Mouse (Mus musculus): ENCODE measurements around the gene Gramd1c. TPM values are rescaled to one million over a fixed set of nuclear protein-coding genes. Genes with fewer than 3 reads are reported as not detected.

Gene Gramd1c
- polyA plus RNA-seq, 1 experiment from 2014 or later, result 4.7 TPM

GRCm38 (mm10) chr16:44011010-44011409 lies 52.1 kb downstream of the Gramd1c start:
- Histone ChIP-seq H3K9ac (ENCODE audit: low read length) (no peak overlapping the region), H3K4me2 (ENCODE audit: low read depth, low read length) (no peak overlapping the region), H3K27me3 (ENCODE audit: control insufficient read depth, insufficient read depth, low read length) (no peaks in the 10 kb centered on the region), H3K4me3 (ENCODE audit: low read length) (no peak overlapping the region), H3K27ac (ENCODE audit: low read length) (no peak overlapping the region), H3K9me3 (replicated peaks; ENCODE audit: control insufficient read depth, low read length) (no peaks in the 10 kb centered on the region), H3K4me1 (ENCODE audit: control insufficient read depth, insufficient read depth, low read length) (no peaks in the 10 kb centered on the region), H3K36me3 (ENCODE audit: control insufficient read depth, insufficient read depth) (no peaks in the 10 kb centered on the region)
- ATAC-seq (replicated peaks; ENCODE audit: extremely low read depth, insufficient read depth, low FRiP score), result no peak
- WGBS, result 63% methylated on average over 5 of the region's 5 CpGs

GRCm38 (mm10) chr16:44002086-44002485 lies 61.1 kb downstream of the Gramd1c start:
- Histone ChIP-seq H3K9ac (ENCODE audit: low read length) (no peak overlapping the region), H3K4me2 (ENCODE audit: low read depth, low read length) (no peak overlapping the region), H3K27me3 (ENCODE audit: control insufficient read depth, insufficient read depth, low read length) (no peaks in the 10 kb centered on the region), H3K4me1 (ENCODE audit: control insufficient read depth, insufficient read depth, low read length) (no peaks in the 10 kb centered on the region), H3K36me3 (ENCODE audit: control insufficient read depth, insufficient read depth) (peaks cover 4% of the 10 kb centered on the region), H3K4me3 (ENCODE audit: low read length) (no peak overlapping the region), H3K27ac (ENCODE audit: low read length) (no peak overlapping the region), H3K9me3 (replicated peaks; ENCODE audit: control insufficient read depth, low read length) (no peaks in the 10 kb centered on the region)
- ATAC-seq (replicated peaks; ENCODE audit: extremely low read depth, insufficient read depth, low FRiP score), result no peak; the same call in 1 of the 2 replicates
- 53% methylated on average over 5 of the region's 5 CpGs for WGBS

- ATAC-seq (replicated peaks; ENCODE audit: extremely low read depth, insufficient read depth, low FRiP score), result no peak
- no peak overlapping the region for H3K9ac ChIP-seq (ENCODE audit: low read length)
- no peaks in the 10 kb centered on the region for H3K9me3 ChIP-seq (replicated peaks; ENCODE audit: control insufficient read depth, low read length)
- no peaks in the 10 kb centered on the region for H3K4me1 ChIP-seq (ENCODE audit: control insufficient read depth, insufficient read depth, low read length)
- no peaks in the 10 kb centered on the region for H3K36me3 ChIP-seq (ENCODE audit: control insufficient read depth, insufficient read depth)
- H3K27me3 ChIP-seq (ENCODE audit: control insufficient read depth, insufficient read depth, low read length), result no peaks in the 10 kb centered on the region
- H3K4me3 ChIP-seq (ENCODE audit: low read length), result no peak overlapping the region
- 77% methylated on average over 5 of the region's 5 CpGs for WGBS
- H3K27ac ChIP-seq (ENCODE audit: low read length), result no peak overlapping the region
- no peak overlapping the region for H3K4me2 ChIP-seq (ENCODE audit: low read depth, low read length)
These were observed 63.6 kb downstream of the Gramd1c start for GRCm38 (mm10) chr16:43999541-43999940.

GRCm38 (mm10) chr16:43999111-43999510 lies 64.0 kb downstream of the Gramd1c start:
- no peak for ATAC-seq (replicated peaks; ENCODE audit: extremely low read depth, insufficient read depth, low FRiP score)
- no peak overlapping the region for H3K9ac ChIP-seq (ENCODE audit: low read length)
- H3K36me3 ChIP-seq (ENCODE audit: control insufficient read depth, insufficient read depth), result no peaks in the 10 kb centered on the region
- no peak overlapping the region for H3K4me2 ChIP-seq (ENCODE audit: low read depth, low read length)
- no peaks in the 10 kb centered on the region for H3K9me3 ChIP-seq (replicated peaks; ENCODE audit: control insufficient read depth, low read length)
- no peak overlapping the region for H3K4me3 ChIP-seq (ENCODE audit: low read length)
- no peak overlapping the region for H3K27ac ChIP-seq (ENCODE audit: low read length)
- H3K4me1 ChIP-seq (ENCODE audit: control insufficient read depth, insufficient read depth, low read length), result no peaks in the 10 kb centered on the region
- no peaks in the 10 kb centered on the region for H3K27me3 ChIP-seq (ENCODE audit: control insufficient read depth, insufficient read depth, low read length)
- WGBS, result 87% methylated on average over 8 of the region's 8 CpGs

- Histone ChIP-seq H3K36me3 (ENCODE audit: control insufficient read depth, insufficient read depth) (no peaks in the 10 kb centered on the region), H3K27ac (ENCODE audit: low read length) (no peak overlapping the region), H3K9me3 (replicated peaks; ENCODE audit: control insufficient read depth, low read length) (no peaks in the 10 kb centered on the region), H3K4me1 (ENCODE audit: control insufficient read depth, insufficient read depth, low read length) (no peaks in the 10 kb centered on the region), H3K4me2 (ENCODE audit: low read depth, low read length) (no peak overlapping the region), H3K27me3 (ENCODE audit: control insufficient read depth, insufficient read depth, low read length) (no peaks in the 10 kb centered on the region), H3K4me3 (ENCODE audit: low read length) (no peak overlapping the region), H3K9ac (ENCODE audit: low read length) (no peak overlapping the region)
- 79% methylated on average over 3 of the region's 3 CpGs for WGBS
- no peak for ATAC-seq (replicated peaks; ENCODE audit: extremely low read depth, insufficient read depth, low FRiP score)
These were observed 68.5 kb downstream of the Gramd1c start for GRCm38 (mm10) chr16:43994623-43995022.

- Histone ChIP-seq H3K4me2 (ENCODE audit: low read depth, low read length) (no peak overlapping the region), H3K4me3 (ENCODE audit: low read length) (no peak overlapping the region), H3K4me1 (ENCODE audit: control insufficient read depth, insufficient read depth, low read length) (no peaks in the 10 kb centered on the region), H3K9ac (ENCODE audit: low read length) (no peak overlapping the region), H3K27ac (ENCODE audit: low read length) (no peak overlapping the region), H3K27me3 (ENCODE audit: control insufficient read depth, insufficient read depth, low read length) (no peaks in the 10 kb centered on the region), H3K36me3 (ENCODE audit: control insufficient read depth, insufficient read depth) (no peaks in the 10 kb centered on the region), H3K9me3 (replicated peaks; ENCODE audit: control insufficient read depth, low read length) (no peaks in the 10 kb centered on the region)
- 91% methylated on average over 4 of the region's 4 CpGs for WGBS
- no peak for ATAC-seq (replicated peaks; ENCODE audit: extremely low read depth, insufficient read depth, low FRiP score)
These were observed 76.8 kb downstream of the Gramd1c start for GRCm38 (mm10) chr16:43986299-43986698.

GRCm38 (mm10) chr16:43980110-43980609 lies 83.0 kb downstream of the Gramd1c start:
- peak overlapping the region; percentile 78 for H3K9ac ChIP-seq (ENCODE audit: low read length)
- H3K4me1 ChIP-seq (ENCODE audit: control insufficient read depth, insufficient read depth, low read length), result peaks cover 3% of the 10 kb centered on the region; the same call in 1 of the 2 replicates
- peak overlapping the region; percentile 84 for H3K4me3 ChIP-seq (ENCODE audit: low read length)
- H3K36me3 ChIP-seq (ENCODE audit: control insufficient read depth, insufficient read depth), result no peaks in the 10 kb centered on the region
- no peak for ATAC-seq (replicated peaks; ENCODE audit: extremely low read depth, insufficient read depth, low FRiP score)
- WGBS, result 27% methylated on average over 9 of the region's 9 CpGs
- H3K9me3 ChIP-seq (replicated peaks; ENCODE audit: control insufficient read depth, low read length), result no peaks in the 10 kb centered on the region
- H3K27ac ChIP-seq (ENCODE audit: low read length), result no peak overlapping the region
- H3K27me3 ChIP-seq (ENCODE audit: control insufficient read depth, insufficient read depth, low read length), result peaks cover 7% of the 10 kb centered on the region
- peak overlapping the region; percentile 100 for H3K4me2 ChIP-seq (ENCODE audit: low read depth, low read length)

- Histone ChIP-seq H3K27ac (ENCODE audit: low read length) (no peak within 1 kb of the TSS), H3K36me3 (ENCODE audit: control insufficient read depth, insufficient read depth) (no peaks in the 10 kb centered on the region), H3K4me3 (ENCODE audit: low read length) (peak within 1 kb of the TSS; percentile 84), H3K9me3 (replicated peaks; ENCODE audit: control insufficient read depth, low read length) (no peaks in the 10 kb centered on the region), H3K4me2 (ENCODE audit: low read depth, low read length) (peak within 1 kb of the TSS; percentile 100), H3K4me1 (ENCODE audit: control insufficient read depth, insufficient read depth, low read length) (peaks cover 3% of the 10 kb centered on the region; the same call in 1 of the 2 replicates), H3K27me3 (ENCODE audit: control insufficient read depth, insufficient read depth, low read length) (peaks cover 7% of the 10 kb centered on the region), H3K9ac (ENCODE audit: low read length) (peak within 1 kb of the TSS; percentile 78)
- ATAC-seq (replicated peaks; ENCODE audit: extremely low read depth, insufficient read depth, low FRiP score), result peak; percentile 75
- WGBS, result under 1% methylated on average over 94 of the region's 103 CpGs
These were observed 83.6 kb downstream of the Gramd1c start, which contains the start of gene Zdhhc23 for GRCm38 (mm10) chr16:43979328-43980109. Gene Zdhhc23 (minus strand): TSS chr16:43979791.

- Histone ChIP-seq H3K4me1 (ENCODE audit: control insufficient read depth, insufficient read depth, low read length) (peaks cover 3% of the 10 kb centered on the region; the same call in 1 of the 2 replicates), H3K4me3 (ENCODE audit: low read length) (peak overlapping the region; percentile 84), H3K4me2 (ENCODE audit: low read depth, low read length) (peak overlapping the region; percentile 100), H3K9ac (ENCODE audit: low read length) (peak overlapping the region; percentile 78), H3K27me3 (ENCODE audit: control insufficient read depth, insufficient read depth, low read length) (peaks cover 7% of the 10 kb centered on the region), H3K9me3 (replicated peaks; ENCODE audit: control insufficient read depth, low read length) (no peaks in the 10 kb centered on the region), H3K27ac (ENCODE audit: low read length) (no peak overlapping the region), H3K36me3 (ENCODE audit: control insufficient read depth, insufficient read depth) (no peaks in the 10 kb centered on the region)
- no peak for ATAC-seq (replicated peaks; ENCODE audit: extremely low read depth, insufficient read depth, low FRiP score)
- WGBS, result 21% methylated on average over 7 of the region's 7 CpGs
These were observed 84.2 kb downstream of the Gramd1c start for GRCm38 (mm10) chr16:43979010-43979327.

Measured in heart, embryonic 16.5 days (tissue).